Comparison of ENCODE assay signal across 19 mouse cellular contexts in the genomic region with DNA sequence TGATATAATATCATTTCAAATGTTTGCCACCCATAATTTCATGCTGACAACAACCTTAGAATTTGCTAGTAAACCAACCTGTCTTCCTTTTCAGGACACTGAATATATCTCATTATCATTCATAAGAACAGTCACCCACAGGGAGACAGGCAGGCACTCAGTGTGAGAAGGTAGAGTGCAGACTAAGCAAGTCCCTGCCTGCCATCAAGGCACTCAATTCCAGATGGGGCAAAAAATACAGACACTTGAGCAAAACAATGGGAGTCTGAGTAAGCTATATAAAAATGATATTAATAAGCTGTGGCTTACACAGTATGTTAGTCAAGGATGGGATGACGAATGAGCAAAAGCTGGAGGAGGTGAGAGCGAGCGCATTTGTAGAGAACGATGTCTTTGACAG.
DNase-seq lines count a peak whose midpoint lies in the region; ATAC-seq lines count a peak whose summit lies in the region.
"Had no signal": no experiment of that assay in that cellular context is flagged by ENCODE, and none has a peak within 500 bp of the region (broad histone marks: within the 10 kb centered on the region; RNA-seq: fewer than 3 reads in every experiment).

No protein-coding gene starts in this region.

- no peak for DNase-seq in forebrain, embryonic 14.5 days (ENCODE audit: low spot score)
- DNase-seq in hindbrain, embryonic 11.5 days (ENCODE audit: low spot score): no peak
- no peak for DNase-seq in midbrain, embryonic 14.5 days
- DNase-seq in right cerebral cortex, adult 2 months (ENCODE audit: low spot score in 2 of 2): peak; percentile 5
- no peak for DNase-seq in right cerebral cortex, postnatal 10 days (ENCODE audit: low spot score in 2 of 2)
- DNase-seq: adrenal gland, postnatal 10 days; cerebellum, adult 18-20 months; cerebellum, adult 9-11 months; cerebellum, postnatal 36 days; gastrocnemius, postnatal 14 days; heart, adult 2 months; heart, postnatal 14 days; kidney, adult 11 months had no signal

- WGBS in forebrain, embryonic 14.5 days: 91% methylated on average over 4 of the region's 4 CpGs
- WGBS in forebrain, embryonic 12.5 days: 82% methylated on average over 4 of the region's 4 CpGs
- 66% methylated on average over 4 of the region's 4 CpGs for WGBS in hindbrain, embryonic 13.5 days
- WGBS in hindbrain, embryonic 11.5 days: 75% methylated on average over 4 of the region's 4 CpGs
- WGBS in midbrain, embryonic 14.5 days: 84% methylated on average over 4 of the region's 4 CpGs
- WGBS in midbrain, embryonic 15.5 days: 81% methylated on average over 4 of the region's 4 CpGs

- no peak overlapping the region for H3K9ac ChIP-seq in forebrain, embryonic 14.5 days (ENCODE audit: low read length)
- H3K9ac ChIP-seq in forebrain, embryonic 12.5 days: no peak overlapping the region
- no peak overlapping the region for H3K9ac ChIP-seq in hindbrain, embryonic 13.5 days
- no peak overlapping the region for H3K9ac ChIP-seq in hindbrain, embryonic 11.5 days (ENCODE audit: low read depth, low read length)
- H3K9ac ChIP-seq in midbrain, embryonic 14.5 days (replicated peaks; ENCODE audit: low read length): no peak overlapping the region
- H3K9ac ChIP-seq in midbrain, embryonic 15.5 days: no peak overlapping the region
- H3K9ac ChIP-seq: forebrain, embryonic 15.5 days; heart, embryonic 15.5 days had no signal

- no peaks in the 10 kb centered on the region for H3K36me3 ChIP-seq in forebrain, embryonic 14.5 days (ENCODE audit: control insufficient read depth, insufficient read depth, low read length)
- H3K36me3 ChIP-seq in forebrain, embryonic 12.5 days (replicated peaks): no peaks in the 10 kb centered on the region
- H3K36me3 ChIP-seq in hindbrain, embryonic 13.5 days: no peaks in the 10 kb centered on the region
- no peaks in the 10 kb centered on the region for H3K36me3 ChIP-seq in hindbrain, embryonic 11.5 days (ENCODE audit: control insufficient read depth, insufficient read depth, low read length)
- H3K36me3 ChIP-seq in midbrain, embryonic 14.5 days (ENCODE audit: control insufficient read depth, insufficient read depth, low read length): no peaks in the 10 kb centered on the region
- no peaks in the 10 kb centered on the region for H3K36me3 ChIP-seq in midbrain, embryonic 15.5 days (replicated peaks)
- H3K36me3 ChIP-seq: forebrain, embryonic 15.5 days; heart, embryonic 15.5 days had no signal

- ATAC-seq in forebrain, embryonic 14.5 days: 0 out of 2 replicates have a peak, but pooled peaks have one; percentile 10
- ATAC-seq in forebrain, embryonic 12.5 days (ENCODE audit: low FRiP score): no peak
- ATAC-seq in hindbrain, embryonic 13.5 days (ENCODE audit: low FRiP score): peak; percentile 36; the same call in 1 of the 2 replicates
- ATAC-seq in hindbrain, embryonic 11.5 days (ENCODE audit: low FRiP score): no peak
- no peak for ATAC-seq in midbrain, embryonic 14.5 days (ENCODE audit: low FRiP score, low TSS enrichment)
- ATAC-seq in midbrain, embryonic 15.5 days (replicated peaks): no peak
- ATAC-seq: forebrain, embryonic 15.5 days had no signal

- H3K9me3 ChIP-seq in forebrain, embryonic 14.5 days (replicated peaks; ENCODE audit: control insufficient read depth, low read length): no peaks in the 10 kb centered on the region
- no peaks in the 10 kb centered on the region for H3K9me3 ChIP-seq in forebrain, embryonic 12.5 days
- H3K9me3 ChIP-seq in hindbrain, embryonic 13.5 days: no peaks in the 10 kb centered on the region
- no peaks in the 10 kb centered on the region for H3K9me3 ChIP-seq in hindbrain, embryonic 11.5 days (ENCODE audit: control insufficient read depth, low read length)
- H3K9me3 ChIP-seq in midbrain, embryonic 14.5 days (ENCODE audit: control insufficient read depth, low read length): no peaks in the 10 kb centered on the region
- no peaks in the 10 kb centered on the region for H3K9me3 ChIP-seq in midbrain, embryonic 15.5 days
- H3K9me3 ChIP-seq: forebrain, embryonic 15.5 days; heart, embryonic 15.5 days had no signal

- H3K27ac ChIP-seq in forebrain, embryonic 14.5 days (ENCODE audit: low read depth, low read length): no peak overlapping the region
- no peak overlapping the region for H3K27ac ChIP-seq in forebrain, embryonic 12.5 days
- 0 out of 2 replicates have a peak overlapping the region, but pooled peaks have one; percentile 30 for H3K27ac ChIP-seq in hindbrain, embryonic 13.5 days
- H3K27ac ChIP-seq in hindbrain, embryonic 11.5 days (ENCODE audit: low read depth, low read length): no peak overlapping the region
- H3K27ac ChIP-seq in midbrain, embryonic 14.5 days (replicated peaks; ENCODE audit: low read depth, low read length): 0 out of 2 replicates have a peak overlapping the region, but pooled peaks have one; percentile 49
- no peak overlapping the region for H3K27ac ChIP-seq in midbrain, embryonic 15.5 days
- H3K27ac ChIP-seq: forebrain, embryonic 15.5 days; heart, adult 2 months; heart, embryonic 15.5 days had no signal

- H3K4me2 ChIP-seq in forebrain, embryonic 14.5 days (ENCODE audit: low read length): no peak overlapping the region
- H3K4me2 ChIP-seq in forebrain, embryonic 12.5 days: no peak overlapping the region
- no peak overlapping the region for H3K4me2 ChIP-seq in hindbrain, embryonic 13.5 days
- no peak overlapping the region for H3K4me2 ChIP-seq in hindbrain, embryonic 11.5 days (replicated peaks; ENCODE audit: low read depth, low read length)
- H3K4me2 ChIP-seq in midbrain, embryonic 14.5 days (ENCODE audit: low read length): no peak overlapping the region
- no peak overlapping the region for H3K4me2 ChIP-seq in midbrain, embryonic 15.5 days
- H3K4me2 ChIP-seq: forebrain, embryonic 15.5 days; heart, embryonic 11.5 days; heart, embryonic 15.5 days had no signal

- H3K27me3 ChIP-seq in forebrain, embryonic 14.5 days (replicated peaks; ENCODE audit: control insufficient read depth, insufficient read depth, low read length): no peaks in the 10 kb centered on the region
- H3K27me3 ChIP-seq in forebrain, embryonic 12.5 days: no peaks in the 10 kb centered on the region
- no peaks in the 10 kb centered on the region for H3K27me3 ChIP-seq in hindbrain, embryonic 13.5 days
- no peaks in the 10 kb centered on the region for H3K27me3 ChIP-seq in hindbrain, embryonic 11.5 days (ENCODE audit: control insufficient read depth, insufficient read depth, low read length)
- no peaks in the 10 kb centered on the region for H3K27me3 ChIP-seq in midbrain, embryonic 14.5 days (ENCODE audit: control insufficient read depth, insufficient read depth, low read length)
- no peaks in the 10 kb centered on the region for H3K27me3 ChIP-seq in midbrain, embryonic 15.5 days (replicated peaks)
- H3K27me3 ChIP-seq: forebrain, embryonic 15.5 days; heart, embryonic 15.5 days had no signal

- H3K4me1 ChIP-seq in forebrain, embryonic 14.5 days (ENCODE audit: control insufficient read depth, insufficient read depth, low read length): no peaks in the 10 kb centered on the region
- no peaks in the 10 kb centered on the region for H3K4me1 ChIP-seq in forebrain, embryonic 12.5 days
- 0 out of 2 replicates have a peak, but pooled peaks cover 3% of the 10 kb centered on the region for H3K4me1 ChIP-seq in hindbrain, embryonic 13.5 days (replicated peaks)
- no peaks in the 10 kb centered on the region for H3K4me1 ChIP-seq in hindbrain, embryonic 11.5 days (replicated peaks; ENCODE audit: control insufficient read depth, insufficient read depth, low read length)
- peaks cover 4% of the 10 kb centered on the region; the same call in 1 of the 2 replicates for H3K4me1 ChIP-seq in midbrain, embryonic 14.5 days (ENCODE audit: control insufficient read depth, insufficient read depth, low read length)
- no peaks in the 10 kb centered on the region for H3K4me1 ChIP-seq in midbrain, embryonic 15.5 days
- H3K4me1 ChIP-seq: forebrain, embryonic 15.5 days; heart, embryonic 15.5 days had no signal

- H3K4me3 ChIP-seq in forebrain, embryonic 14.5 days (ENCODE audit: low read depth, low read length): no peak overlapping the region
- no peak overlapping the region for H3K4me3 ChIP-seq in forebrain, embryonic 12.5 days (replicated peaks)
- H3K4me3 ChIP-seq in hindbrain, embryonic 13.5 days: no peak overlapping the region
- H3K4me3 ChIP-seq in hindbrain, embryonic 11.5 days (ENCODE audit: low read depth, low read length): no peak overlapping the region
- no peak overlapping the region for H3K4me3 ChIP-seq in midbrain, embryonic 14.5 days (replicated peaks; ENCODE audit: low read depth, low read length)
- no peak overlapping the region for H3K4me3 ChIP-seq in midbrain, embryonic 15.5 days
- H3K4me3 ChIP-seq: forebrain, embryonic 15.5 days; heart, adult 2 months; heart, embryonic 15.5 days had no signal

Comparison
In these comparisons a context has a peak if more than half of its experiments do, and no peak if none do; other contexts are left out.
1. ATAC-seq: peak in forebrain, embryonic 14.5 days (single experiment) and hindbrain, embryonic 13.5 days (single experiment); none in forebrain, embryonic 12.5 days (single experiment), hindbrain, embryonic 11.5 days (single experiment), midbrain, embryonic 14.5 days (single experiment) and midbrain, embryonic 15.5 days (single experiment).
2. DNase-seq: peak in right cerebral cortex, adult 2 months (2 of 2); none in forebrain, embryonic 14.5 days (single experiment), hindbrain, embryonic 11.5 days (single experiment), midbrain, embryonic 14.5 days (single experiment) and right cerebral cortex, postnatal 10 days (0 of 2).
3. H3K27ac ChIP-seq: peak in hindbrain, embryonic 13.5 days (single experiment) and midbrain, embryonic 14.5 days (single experiment); none in forebrain, embryonic 14.5 days (single experiment), forebrain, embryonic 12.5 days (single experiment), hindbrain, embryonic 11.5 days (single experiment) and midbrain, embryonic 15.5 days (single experiment).